Mouse (Mus musculus) left cerebral cortex, adult 11 months (tissue): ENCODE results near the gene Tmem213.
A peak's percentile ranks its signal among the peaks of the same experiment; 100 is the strongest.

Source experiments
- DNase-seq: peaks from one replicate; pipeline ENCODE4 v3.0.0; 2022; ENCODE audit warnings: low spot score

The Tmem213 gene

GRCm38 (mm10) chr6:38109160-38109795 lies at the start of gene Tmem213:
Gene Tmem213, plus strand, starts transcription at chr6:38109255.
- DNase-seq, result no peak

GRCm38 (mm10) chr6:38064621-38065020 lies 44.4 kb upstream of the Tmem213 start:
- DNase-seq, result no peak

- DNase-seq, result peak; percentile 47
These were observed 43.9 kb upstream of the Tmem213 start for GRCm38 (mm10) chr6:38065122-38065500.

GRCm38 (mm10) chr6:38065501-38066122 lies 43.4 kb upstream of the Tmem213 start:
- peak; percentile 22 for DNase-seq

GRCm38 (mm10) chr6:38066215-38066614 lies 42.8 kb upstream of the Tmem213 start:
- peak; percentile 29 for DNase-seq

GRCm38 (mm10) chr6:38071256-38071655 lies 37.8 kb upstream of the Tmem213 start:
- no peak for DNase-seq

GRCm38 (mm10) chr6:38072137-38072796 lies 36.8 kb upstream of the Tmem213 start:
- no peak for DNase-seq

GRCm38 (mm10) chr6:38073592-38073991 lies 35.5 kb upstream of the Tmem213 start:
- DNase-seq, result no peak

- DNase-seq, result no peak
These were observed 28.7 kb upstream of the Tmem213 start for GRCm38 (mm10) chr6:38080364-38080763.

- DNase-seq, result no peak
These were observed 27.2 kb upstream of the Tmem213 start for GRCm38 (mm10) chr6:38081727-38082341.

- DNase-seq, result no peak
These were observed 25.9 kb upstream of the Tmem213 start for GRCm38 (mm10) chr6:38083204-38083603.

GRCm38 (mm10) chr6:38087242-38088026 lies 21.6 kb upstream of the Tmem213 start:
- DNase-seq, result no peak

GRCm38 (mm10) chr6:38092539-38092938 lies 16.5 kb upstream of the Tmem213 start:
- no peak for DNase-seq

GRCm38 (mm10) chr6:38094701-38095100 lies 14.4 kb upstream of the Tmem213 start:
- no peak for DNase-seq

- no peak for DNase-seq
These were observed 12.1 kb upstream of the Tmem213 start for GRCm38 (mm10) chr6:38096961-38097370.

- no peak for DNase-seq
These were observed 6.7 kb upstream of the Tmem213 start for GRCm38 (mm10) chr6:38102216-38102795.

- DNase-seq, result no peak
These were observed 5.3 kb upstream of the Tmem213 start for GRCm38 (mm10) chr6:38103775-38104174.

- no peak for DNase-seq
These were observed 3.1 kb upstream of the Tmem213 start for GRCm38 (mm10) chr6:38105924-38106323.

GRCm38 (mm10) chr6:38108449-38108848 lies 606 bp upstream of the Tmem213 start:
- DNase-seq, result no peak

GRCm38 (mm10) chr6:38109871-38110270 lies 816 bp downstream of the Tmem213 start:
- no peak for DNase-seq

- no peak for DNase-seq
These were observed 1.8 kb downstream of the Tmem213 start for GRCm38 (mm10) chr6:38110859-38111258.
